Mouse (Mus musculus) neural tube, embryonic 14.5 days (tissue): Measurements from ENCODE around the gene Selenoi. TPM values are rescaled to one million over a fixed set of nuclear protein-coding genes. Genes with fewer than 3 reads are reported as not detected.

Source experiments
- ATAC-seq: fragments of 200-750 bp; cut with Nextera tagmentation; 2 replicates; pipeline ENCODE4 v1.8.0; 2017; ENCODE audit warnings: low read depth, mild to moderate bottlenecking, moderate TSS enrichment, moderate library complexity
- H3K27ac ChIP-seq: fragments of 300-500 bp; sonication (generic); 2 replicates; pipeline ENCODE4 v1.5.1; 2014; ENCODE audit warnings: low read depth, mild to moderate bottlenecking, control low read depth, low read length, moderate library complexity, mixed read lengths
- H3K27me3 ChIP-seq: fragments of 300-500 bp; sonication (generic); 2 replicates; pipeline ENCODE4 v1.6.1; 2014; ENCODE audit warnings: low read length; ENCODE audit not compliant: control insufficient read depth, insufficient read depth
- H3K36me3 ChIP-seq: fragments of 300-500 bp; sonication (generic); 2 replicates; pipeline ENCODE4 v1.6.1; 2014; ENCODE audit warnings: low read length, mixed read lengths; ENCODE audit not compliant: control insufficient read depth, insufficient read depth
- H3K4me1 ChIP-seq: fragments of 300-500 bp; sonication (generic); 2 replicates; pipeline ENCODE4 v1.6.1; 2014; ENCODE audit warnings: low read length; ENCODE audit not compliant: control insufficient read depth, insufficient read depth
- H3K4me2 ChIP-seq: fragments of 300-500 bp; sonication (generic); 2 replicates; pipeline ENCODE4 v1.6.1; 2014; ENCODE audit warnings: mild to moderate bottlenecking, low read depth, low read length, control low read depth
- H3K4me3 ChIP-seq: fragments of 300-500 bp; sonication (generic); 2 replicates; pipeline ENCODE4 v1.5.1; 2014; ENCODE audit warnings: low read depth, low read length, control low read depth, mixed read lengths
- H3K9ac ChIP-seq: fragments of 300-500 bp; sonication (generic); replicated peaks from 2 replicates; pipeline ENCODE4 v1.6.1; 2014; ENCODE audit warnings: low read depth, mild to moderate bottlenecking, control low read depth, low read length, mixed read lengths
- H3K9me3 ChIP-seq: fragments of 300-500 bp; sonication (generic); 2 replicates; pipeline ENCODE4 v1.6.1; 2016; ENCODE audit warnings: low read length; ENCODE audit not compliant: control insufficient read depth
- WGBS: fragments of 180-500 bp; shearing (Covaris S2); extraction: QIAGEN DNeasy Blood & Tissue Kit; methylation state at CpG from one replicate; pipeline ENCODE4 v1.1.7; 2014; 5-methylcytosine and 5-hydroxymethylcytosine counted together
- polyA plus RNA-seq: library from polyadenylated mRNA; unstranded; fragments of >200 nt; fragmentation: Nextera tagmentation; extraction: Ambion mirVana; gene quantifications from 2 replicates; pipeline ENCODE4 v1.2.1, GENCODE M21; 2014

Gene Selenoi
- polyA plus RNA-seq, 1 experiment from 2014 or later, result 45.3 TPM

DNA sequence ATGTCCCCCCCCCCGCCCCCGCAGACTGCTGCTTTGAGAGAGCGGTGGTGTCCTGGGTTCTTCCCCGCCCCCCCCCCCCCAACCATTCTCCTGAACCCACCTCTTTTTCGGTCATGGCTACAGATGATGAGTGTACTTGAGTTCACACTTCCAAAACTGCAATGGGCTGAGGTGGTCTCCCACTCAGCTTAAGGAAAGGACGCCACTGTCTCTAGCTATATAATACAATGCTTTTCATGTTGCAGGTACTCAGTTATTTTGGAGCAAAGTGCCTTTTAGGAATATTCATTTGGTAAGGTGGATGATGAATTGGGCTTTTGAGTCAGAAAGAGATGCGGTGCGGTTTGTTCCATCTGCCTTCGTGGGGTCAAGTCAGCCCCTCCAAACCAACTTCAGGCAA lies 48.5 kb downstream of the Selenoi start:
- H3K4me1 ChIP-seq, result peaks cover 3% of the 10 kb centered on the region; the same call in 1 of the 2 replicates
- no peaks in the 10 kb centered on the region for H3K36me3 ChIP-seq
- ATAC-seq, result no peak
- peak overlapping the region; percentile 56 for H3K4me2 ChIP-seq
- peak overlapping the region; percentile 46 for H3K4me3 ChIP-seq
- no peaks in the 10 kb centered on the region for H3K9me3 ChIP-seq
- 30% methylated on average over 9 of the region's 9 CpGs for WGBS
- H3K27me3 ChIP-seq, result no peaks in the 10 kb centered on the region
- no peak overlapping the region for H3K27ac ChIP-seq
- H3K9ac ChIP-seq, result peak overlapping the region; percentile 60; the same call in 1 of the 2 replicates

DNA sequence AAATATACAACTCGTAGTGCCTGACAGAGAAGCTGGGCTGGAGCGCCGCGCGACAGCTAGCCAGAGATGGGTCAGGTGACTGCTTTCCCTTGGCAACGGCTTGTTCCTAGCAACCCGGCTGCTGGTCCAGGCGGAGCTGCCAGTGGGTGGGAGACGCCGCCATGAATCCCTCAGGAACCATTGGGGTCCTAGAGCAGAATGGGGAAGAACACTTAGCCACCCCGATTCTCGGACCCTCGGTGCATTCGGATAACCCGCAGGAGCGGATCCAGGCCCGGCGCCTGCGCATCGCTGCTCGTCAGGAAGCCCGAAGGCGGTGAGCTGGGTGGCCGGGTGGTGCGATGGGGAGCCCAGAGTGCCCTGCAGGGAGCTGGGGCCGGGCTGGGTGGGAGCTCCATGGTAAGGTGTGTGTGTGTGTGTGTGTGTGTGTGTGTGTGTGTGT lies 48.9 kb downstream of the Selenoi start, which contains the start of gene Drc1:
TSS of gene Drc1 (plus strand) at position 98 of the 442 bp plus-strand sequence.
- Histone ChIP-seq H3K4me2 (peak within 1 kb of the TSS; percentile 56), H3K27me3 (no peaks in the 10 kb centered on the region), H3K4me1 (peaks cover 3% of the 10 kb centered on the region; the same call in 1 of the 2 replicates), H3K9ac (peak within 1 kb of the TSS; percentile 60), H3K27ac (no peak within 1 kb of the TSS), H3K4me3 (peak within 1 kb of the TSS; percentile 46), H3K36me3 (no peaks in the 10 kb centered on the region), H3K9me3 (no peaks in the 10 kb centered on the region)
- peak; percentile 95 for ATAC-seq
- WGBS, result 3% methylated on average over 26 of the region's 26 CpGs

- Histone ChIP-seq H3K4me3 (no peak overlapping the region), H3K4me1 (no peaks in the 10 kb centered on the region), H3K4me2 (no peak overlapping the region), H3K27me3 (no peaks in the 10 kb centered on the region), H3K36me3 (no peaks in the 10 kb centered on the region), H3K9me3 (no peaks in the 10 kb centered on the region), H3K9ac (no peak overlapping the region), H3K27ac (no peak overlapping the region)
- WGBS, result 80% methylated on average over 10 of the region's 10 CpGs
- ATAC-seq, result no peak
These were observed 53.8 kb downstream of the Selenoi start for GRCm38 (mm10) chr5:30285944-30286799.

DNA sequence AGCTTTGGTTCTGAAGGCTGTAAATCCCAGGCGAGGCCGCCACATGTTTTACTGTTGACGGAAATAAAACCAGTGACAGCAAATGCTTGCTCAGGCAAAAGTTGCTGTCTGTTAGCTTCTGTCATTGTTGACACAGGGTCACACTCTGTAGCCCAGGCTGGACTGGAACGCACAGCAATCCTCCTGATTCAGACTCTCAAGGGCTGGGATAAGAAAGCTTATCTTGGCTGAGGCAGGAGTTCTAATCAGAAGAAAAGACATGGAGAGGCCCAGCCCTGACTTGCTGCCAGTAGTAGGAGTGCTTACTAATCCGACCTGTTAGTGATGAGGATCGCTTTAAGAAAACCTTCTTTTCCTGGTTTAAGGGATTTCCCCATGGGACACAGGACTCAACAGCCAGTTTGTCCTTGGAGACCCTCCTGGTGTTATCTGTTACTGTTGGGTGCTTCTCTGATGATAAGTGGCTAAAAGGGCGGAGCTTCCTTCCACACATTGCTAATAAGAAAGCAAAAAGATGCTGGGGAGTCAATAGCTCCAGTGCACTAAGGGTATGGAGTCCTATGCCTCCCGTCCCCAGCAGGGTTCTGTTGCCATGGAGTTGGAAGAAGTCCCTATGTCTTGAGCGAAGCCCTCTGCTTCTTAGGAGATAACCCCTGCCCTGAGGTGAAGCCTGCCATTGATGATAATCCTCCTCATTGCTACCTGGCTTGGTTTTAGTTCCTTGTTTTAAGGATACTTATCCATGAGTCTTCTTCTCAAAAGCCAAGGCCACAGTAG lies 54.9 kb downstream of the Selenoi start:
- no peaks in the 10 kb centered on the region for H3K4me1 ChIP-seq
- no peaks in the 10 kb centered on the region for H3K27me3 ChIP-seq
- no peak for ATAC-seq
- no peaks in the 10 kb centered on the region for H3K36me3 ChIP-seq
- H3K4me2 ChIP-seq, result no peak overlapping the region
- H3K4me3 ChIP-seq, result no peak overlapping the region
- H3K9ac ChIP-seq, result no peak overlapping the region
- WGBS, result 80% methylated on average over 9 of the region's 9 CpGs
- no peak overlapping the region for H3K27ac ChIP-seq
- no peaks in the 10 kb centered on the region for H3K9me3 ChIP-seq

Other genes starting within 250 kb of the Selenoi start
- gene Il6, start 219.5 kb upstream of the Selenoi start, polyA plus RNA-seq, result not detected in 2 replicates
- gene Tyms, start 159.0 kb upstream of the Selenoi start, polyA plus RNA-seq, result 35.3 and 42.4 TPM in 2 replicates
- gene Garem2, start 127.4 kb upstream of the Selenoi start, polyA plus RNA-seq, result 12.5 and 13.3 TPM in 2 replicates
- 4.3 and 4.8 TPM in 2 replicates for gene 3110082J24Rik, start 126.5 kb upstream of the Selenoi start, polyA plus RNA-seq
- 55.2 and 71.0 TPM in 2 replicates for gene Hadha, start 77.4 kb upstream of the Selenoi start, polyA plus RNA-seq
- 54.5 and 67.6 TPM in 2 replicates for gene Hadhb, start 77.3 kb upstream of the Selenoi start, polyA plus RNA-seq
- gene Adgrf3, start 26.9 kb upstream of the Selenoi start, polyA plus RNA-seq, result not detected in 2 replicates
- 3.3 and 3.7 TPM in 2 replicates for gene Drc1, start 48.8 kb downstream of the Selenoi start, polyA plus RNA-seq
- 2.5 and 5.8 TPM in 2 replicates for gene Otof, start 229.4 kb downstream of the Selenoi start, polyA plus RNA-seq
- gene 1700001C02Rik, start 233.5 kb downstream of the Selenoi start, polyA plus RNA-seq, result 0.54 and 0.70 TPM in 2 replicates